Mouse (Mus musculus) stomach, embryonic 16.5 days (tissue): Measurements from ENCODE around the gene Lrsam1. TPM values are rescaled to one million over a fixed set of nuclear protein-coding genes. Genes with fewer than 3 reads are reported as not detected.

Experiments used
- ATAC-seq: fragments of 200-750 bp; cut with Nextera tagmentation; 2 replicates; pipeline ENCODE4 v1.8.0; 2017; ENCODE audit warnings: moderate number of reproducible peaks, moderate TSS enrichment; ENCODE audit not compliant: insufficient read depth, low FRiP score
- H3K27ac ChIP-seq: fragments of 300-500 bp; sonication (generic); 2 replicates; pipeline ENCODE4 v1.5.1; 2014; ENCODE audit warnings: low read length
- H3K27me3 ChIP-seq: fragments of 300-500 bp; sonication (generic); 2 replicates; pipeline ENCODE4 v1.6.1; 2014; ENCODE audit warnings: low read length, control low read depth, mixed read lengths; ENCODE audit not compliant: control insufficient read depth, insufficient read depth
- H3K36me3 ChIP-seq: fragments of 300-500 bp; sonication (generic); 2 replicates; pipeline ENCODE4 v1.6.1; 2014; ENCODE audit warnings: low read length; ENCODE audit not compliant: control insufficient read depth, insufficient read depth
- H3K4me1 ChIP-seq: fragments of 300-500 bp; sonication (generic); 2 replicates; pipeline ENCODE4 v1.6.1; 2014; ENCODE audit warnings: low read length, control low read depth, mixed read lengths; ENCODE audit not compliant: control insufficient read depth, insufficient read depth
- H3K4me2 ChIP-seq: fragments of 300-500 bp; sonication (generic); 2 replicates; pipeline ENCODE4 v1.6.1; 2014; ENCODE audit warnings: low read depth, low read length, mixed read lengths
- H3K4me3 ChIP-seq: fragments of 300-500 bp; sonication (generic); replicated peaks from 2 replicates; pipeline ENCODE4 v1.5.1; 2014; ENCODE audit warnings: mild to moderate bottlenecking, low read length
- H3K9ac ChIP-seq: fragments of 300-500 bp; sonication (generic); 2 replicates; pipeline ENCODE4 v1.6.1; 2014; ENCODE audit warnings: low read length
- H3K9me3 ChIP-seq: fragments of 300-500 bp; sonication (generic); replicated peaks from 2 replicates; pipeline ENCODE4 v1.6.1; 2016; ENCODE audit warnings: low read length, control low read depth; ENCODE audit not compliant: control insufficient read depth
- WGBS: fragments of 180-500 bp; shearing (Covaris S2); extraction: QIAGEN DNeasy Blood & Tissue Kit; methylation state at CpG from one replicate; pipeline ENCODE4 v1.1.7; 2014; 5-methylcytosine and 5-hydroxymethylcytosine counted together
- polyA plus RNA-seq: library from polyadenylated mRNA; unstranded; fragments of >200 nt; fragmentation: Nextera tagmentation; extraction: Ambion mirVana; gene quantifications from 2 replicates; pipeline ENCODE4 v1.2.1, GENCODE M21; 2015

Gene Lrsam1
- polyA plus RNA-seq, 1 experiment from 2014 or later = 10.4 TPM

DNA sequence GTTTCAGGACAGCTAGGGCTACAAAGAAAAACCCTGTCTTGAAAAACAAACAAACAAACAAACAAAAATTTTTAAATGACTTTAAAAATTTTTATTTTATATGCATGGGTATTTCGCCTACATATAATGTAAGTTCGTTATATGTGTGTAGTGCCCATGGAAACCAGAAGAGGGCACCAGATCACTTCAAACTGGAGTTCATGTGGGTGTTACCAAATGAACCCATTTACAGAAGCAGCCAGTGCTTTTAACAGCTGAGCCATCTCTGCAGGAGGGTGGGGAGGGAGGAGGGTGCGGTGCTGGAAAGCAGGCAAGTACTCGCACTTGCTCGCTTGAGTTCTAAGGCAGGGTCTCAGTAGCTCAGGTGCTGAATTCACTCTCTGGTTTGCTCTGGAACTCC, 22.0 kb downstream of the Lrsam1 start:
- Histone ChIP-seq H3K27me3 (no peaks in the 10 kb centered on the region), H3K9me3 (no peaks in the 10 kb centered on the region), H3K4me3 (no peak overlapping the region), H3K36me3 (peaks cover 5% of the 10 kb centered on the region; the same call in 1 of the 2 replicates), H3K9ac (no peak overlapping the region), H3K4me1 (no peaks in the 10 kb centered on the region), H3K27ac (no peak overlapping the region), H3K4me2 (no peak overlapping the region)
- WGBS = 72% methylated on average over 5 of the region's 5 CpGs
- ATAC-seq = no peak

DNA sequence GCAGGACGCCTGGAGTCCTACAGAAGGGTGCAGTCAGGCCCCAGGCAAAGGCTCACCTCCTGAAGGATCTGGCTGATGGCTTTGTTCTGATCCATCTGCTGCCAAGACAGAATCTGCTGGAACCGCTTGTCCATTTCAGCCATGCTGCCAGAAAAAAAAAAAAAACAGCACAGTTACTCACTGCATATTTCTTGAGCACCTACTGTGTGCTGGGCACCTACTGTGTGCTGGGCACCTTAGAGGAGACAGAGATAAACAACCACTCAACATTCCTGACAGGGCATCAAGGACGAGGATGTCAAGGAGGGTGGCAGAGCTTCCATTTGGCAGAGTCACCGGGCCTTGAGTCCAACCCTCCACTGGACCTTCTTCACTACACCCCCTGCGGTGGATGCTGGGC, 22.7 kb downstream of the Lrsam1 start:
- H3K27me3 ChIP-seq = no peaks in the 10 kb centered on the region
- WGBS = 92% methylated on average over 5 of the region's 5 CpGs
- H3K27ac ChIP-seq = no peak overlapping the region
- no peak overlapping the region for H3K4me2 ChIP-seq
- H3K9me3 ChIP-seq = no peaks in the 10 kb centered on the region
- peaks cover 5% of the 10 kb centered on the region; the same call in 1 of the 2 replicates for H3K36me3 ChIP-seq
- H3K4me1 ChIP-seq = no peaks in the 10 kb centered on the region
- H3K9ac ChIP-seq = no peak overlapping the region
- H3K4me3 ChIP-seq = no peak overlapping the region
- ATAC-seq = no peak

DNA sequence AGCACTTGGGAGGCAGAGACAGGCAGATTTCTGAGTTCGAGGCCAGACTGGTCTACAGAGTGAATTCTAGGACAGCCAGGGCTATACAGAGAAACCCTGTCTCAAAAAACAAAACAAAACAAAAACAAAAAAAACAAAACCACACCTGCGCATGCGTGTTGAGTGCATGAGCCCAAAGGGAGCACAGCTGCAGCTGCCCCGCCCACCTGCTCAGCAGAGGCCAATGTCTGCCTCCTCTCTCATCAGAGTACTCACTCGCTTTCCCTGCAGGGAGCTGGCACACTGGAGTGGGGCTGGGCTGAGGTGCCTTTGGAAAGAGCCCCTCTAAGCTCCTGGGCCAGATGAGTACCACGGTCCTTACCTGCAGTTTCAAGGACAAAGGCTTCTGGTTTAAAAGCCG, 29.7 kb downstream of the Lrsam1 start:
- no peak overlapping the region for H3K4me2 ChIP-seq
- H3K27ac ChIP-seq = no peak overlapping the region
- H3K27me3 ChIP-seq = no peaks in the 10 kb centered on the region
- no peaks in the 10 kb centered on the region for H3K9me3 ChIP-seq
- ATAC-seq = no peak
- H3K9ac ChIP-seq = no peak overlapping the region
- H3K36me3 ChIP-seq = no peaks in the 10 kb centered on the region
- H3K4me1 ChIP-seq = peaks cover 4% of the 10 kb centered on the region; the same call in 1 of the 2 replicates
- WGBS = 74% methylated on average over 7 of the region's 7 CpGs
- H3K4me3 ChIP-seq = no peak overlapping the region

DNA sequence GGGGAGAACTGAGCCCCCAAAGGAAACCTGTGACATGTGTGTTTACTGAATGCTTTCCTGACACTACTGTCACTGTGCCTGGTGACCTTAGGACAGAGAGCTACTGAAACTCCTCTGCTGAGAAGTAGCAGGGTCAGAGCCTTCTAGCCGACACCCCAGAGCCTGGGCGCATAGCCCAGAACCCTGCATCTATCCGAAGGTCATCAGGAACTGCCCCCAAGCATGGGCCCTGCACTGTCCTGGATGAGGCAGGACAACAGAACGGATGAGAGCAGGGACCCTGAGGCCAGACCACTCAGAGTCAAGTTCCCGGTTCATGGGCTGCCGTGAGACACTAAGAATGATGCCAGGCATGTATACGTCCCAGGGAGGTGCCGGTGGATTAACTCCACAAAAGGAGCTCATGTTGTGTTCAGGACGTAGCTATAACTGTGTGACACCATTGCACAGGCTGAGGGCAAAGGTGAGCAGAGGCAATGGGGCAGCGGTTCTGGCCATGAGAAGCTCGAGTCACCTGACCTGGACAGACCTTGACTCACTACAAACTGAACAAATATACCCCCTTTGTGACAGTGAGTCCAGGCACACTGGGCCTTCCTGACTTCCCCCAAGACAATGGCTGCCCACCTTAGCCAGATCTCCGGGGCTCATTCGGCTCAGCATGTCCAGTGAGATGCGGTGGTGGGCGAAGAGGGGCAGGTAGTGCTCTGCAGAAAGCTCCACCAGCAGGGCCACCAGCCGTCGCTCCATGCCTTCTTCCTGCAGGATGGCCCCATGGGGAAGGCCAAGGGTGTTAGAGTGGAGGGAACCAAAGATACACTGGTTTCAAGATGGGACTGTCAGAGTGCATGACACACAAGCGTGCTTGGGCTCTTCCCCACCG, 32.2 kb downstream of the Lrsam1 start:
- Histone ChIP-seq H3K36me3 (no peaks in the 10 kb centered on the region; the same call in 1 of the 2 replicates), H3K27me3 (no peaks in the 10 kb centered on the region), H3K4me1 (peaks cover 4% of the 10 kb centered on the region; the same call in 1 of the 2 replicates), H3K9me3 (no peaks in the 10 kb centered on the region), H3K27ac (no peak overlapping the region), H3K4me2 (no peak overlapping the region), H3K4me3 (no peak overlapping the region), H3K9ac (no peak overlapping the region)
- no peak for ATAC-seq
- WGBS = 81% methylated on average over 19 of the region's 19 CpGs

DNA sequence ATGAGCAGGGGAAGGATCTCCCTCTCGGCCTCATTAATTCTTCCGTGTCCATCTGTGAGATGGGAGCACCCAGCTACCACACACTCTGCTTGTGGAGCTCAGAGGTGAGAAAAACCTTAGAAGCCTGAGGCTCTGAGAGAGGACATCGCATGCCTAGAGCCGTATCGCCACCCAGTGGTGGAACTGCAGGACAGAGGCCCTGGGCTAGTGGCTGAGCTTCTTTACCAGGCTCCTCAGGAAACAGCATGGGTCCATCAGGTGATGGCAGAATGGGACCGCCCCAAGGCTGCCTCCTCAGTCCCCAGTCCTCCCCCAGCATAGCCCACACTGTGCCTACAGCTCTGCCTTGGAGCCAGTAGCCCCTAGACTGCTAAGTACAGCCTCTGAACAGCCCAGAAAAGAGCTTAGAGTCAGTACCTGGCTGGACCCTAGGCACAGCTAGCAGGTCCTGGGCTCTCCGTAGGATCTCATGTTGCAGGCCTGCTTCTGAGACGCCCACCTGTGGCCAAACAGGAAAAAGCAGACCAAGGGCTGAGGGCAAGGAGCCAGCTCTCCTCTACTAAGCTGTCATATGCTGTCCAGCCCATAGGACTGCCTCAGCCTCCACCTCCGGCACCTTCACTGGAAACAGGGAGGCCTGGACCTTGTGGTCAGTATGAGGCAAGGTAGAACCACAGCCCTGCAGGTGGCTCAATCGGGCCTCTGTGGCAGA, 33.0 kb downstream of the Lrsam1 start:
- peaks cover 5% of the 10 kb centered on the region; the same call in 1 of the 2 replicates for H3K36me3 ChIP-seq
- no peak overlapping the region for H3K4me3 ChIP-seq
- 28% methylated on average over 10 of the region's 10 CpGs for WGBS
- peak overlapping the region; percentile 71 for H3K27ac ChIP-seq
- H3K4me2 ChIP-seq = no peak overlapping the region
- H3K9me3 ChIP-seq = no peaks in the 10 kb centered on the region
- no peaks in the 10 kb centered on the region for H3K27me3 ChIP-seq
- H3K9ac ChIP-seq = no peak overlapping the region; the same call in 1 of the 2 replicates
- H3K4me1 ChIP-seq = peaks cover 4% of the 10 kb centered on the region; the same call in 1 of the 2 replicates
- ATAC-seq = peak; percentile 70

DNA sequence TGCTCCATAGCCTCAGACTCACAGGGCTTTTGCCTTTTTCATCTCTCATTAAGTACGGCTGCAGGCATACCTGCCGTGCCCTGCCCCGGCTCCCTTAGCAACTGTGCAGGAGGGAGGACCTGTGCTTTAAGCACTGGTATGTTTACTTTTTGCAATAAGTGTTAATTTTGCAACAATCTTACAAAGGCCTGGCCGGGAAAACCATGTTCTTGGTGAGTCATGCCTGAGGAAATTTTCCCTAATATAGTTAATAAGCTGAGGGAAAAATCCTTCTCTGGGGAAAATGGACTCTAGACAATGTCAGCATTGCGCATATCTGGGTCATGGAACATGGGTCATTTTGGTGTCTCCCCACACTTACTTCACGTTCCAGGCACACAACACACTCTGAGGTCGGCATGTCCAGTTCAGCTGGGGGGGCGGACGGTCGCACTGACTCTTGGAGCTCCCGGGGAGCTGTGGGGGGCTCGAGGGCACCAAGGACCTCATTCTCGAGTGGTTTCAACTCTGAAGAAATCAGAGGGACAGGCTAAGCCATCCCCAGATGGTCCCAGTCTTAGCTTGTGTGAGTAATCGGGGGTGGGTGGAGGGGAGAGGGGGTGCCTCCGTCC, 33.7 kb downstream of the Lrsam1 start:
- Histone ChIP-seq H3K4me1 (peaks cover 4% of the 10 kb centered on the region; the same call in 1 of the 2 replicates), H3K27ac (peak overlapping the region; percentile 71), H3K9me3 (no peaks in the 10 kb centered on the region), H3K36me3 (peaks cover 8% of the 10 kb centered on the region; the same call in 1 of the 2 replicates), H3K4me3 (no peak overlapping the region), H3K4me2 (no peak overlapping the region), H3K9ac (no peak overlapping the region; the same call in 1 of the 2 replicates), H3K27me3 (no peaks in the 10 kb centered on the region)
- 55% methylated on average over 15 of the region's 15 CpGs for WGBS
- ATAC-seq = no peak

DNA sequence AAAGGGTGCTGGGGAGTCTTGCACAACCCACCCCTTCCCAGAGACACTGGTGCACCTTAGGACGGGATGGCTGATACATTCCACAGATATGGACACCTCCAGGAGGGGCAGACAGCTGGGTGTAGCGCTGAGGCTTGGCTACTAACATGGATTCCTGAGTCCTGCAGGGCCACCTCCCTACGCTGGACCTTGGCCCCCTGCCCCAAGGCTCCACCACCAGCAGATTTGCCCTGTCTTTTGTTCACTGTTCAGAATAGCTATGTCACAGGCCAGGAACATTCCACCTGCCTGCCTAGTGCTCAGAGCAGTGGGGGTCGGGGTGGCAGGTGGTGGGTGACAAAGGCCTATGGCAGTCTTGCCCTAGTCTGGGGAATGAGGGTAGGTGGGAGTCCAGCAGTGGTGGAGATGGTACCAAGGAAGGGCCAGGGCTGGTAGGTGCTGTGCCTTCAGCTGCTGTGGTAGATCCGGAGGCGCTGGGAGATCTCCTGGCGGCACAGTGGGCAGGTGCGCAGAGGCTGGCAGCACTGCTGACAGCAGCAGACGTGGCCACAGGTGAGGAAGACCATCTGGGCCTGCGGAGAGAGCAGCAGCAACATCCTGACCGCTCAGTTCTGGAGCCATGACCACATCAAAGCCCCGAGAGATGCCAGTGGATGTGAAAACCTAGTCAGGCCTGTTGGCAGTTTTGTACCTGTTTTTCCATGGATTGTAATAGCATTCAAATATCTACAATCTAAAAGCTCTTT, 34.9 kb downstream of the Lrsam1 start:
- Histone ChIP-seq H3K27ac (no peak overlapping the region), H3K36me3 (peaks cover 18% of the 10 kb centered on the region), H3K4me3 (no peak overlapping the region), H3K27me3 (no peaks in the 10 kb centered on the region), H3K4me1 (peaks cover 4% of the 10 kb centered on the region; the same call in 1 of the 2 replicates), H3K4me2 (no peak overlapping the region), H3K9ac (no peak overlapping the region), H3K9me3 (no peaks in the 10 kb centered on the region)
- ATAC-seq = no peak
- WGBS = 86% methylated on average over 12 of the region's 12 CpGs

DNA sequence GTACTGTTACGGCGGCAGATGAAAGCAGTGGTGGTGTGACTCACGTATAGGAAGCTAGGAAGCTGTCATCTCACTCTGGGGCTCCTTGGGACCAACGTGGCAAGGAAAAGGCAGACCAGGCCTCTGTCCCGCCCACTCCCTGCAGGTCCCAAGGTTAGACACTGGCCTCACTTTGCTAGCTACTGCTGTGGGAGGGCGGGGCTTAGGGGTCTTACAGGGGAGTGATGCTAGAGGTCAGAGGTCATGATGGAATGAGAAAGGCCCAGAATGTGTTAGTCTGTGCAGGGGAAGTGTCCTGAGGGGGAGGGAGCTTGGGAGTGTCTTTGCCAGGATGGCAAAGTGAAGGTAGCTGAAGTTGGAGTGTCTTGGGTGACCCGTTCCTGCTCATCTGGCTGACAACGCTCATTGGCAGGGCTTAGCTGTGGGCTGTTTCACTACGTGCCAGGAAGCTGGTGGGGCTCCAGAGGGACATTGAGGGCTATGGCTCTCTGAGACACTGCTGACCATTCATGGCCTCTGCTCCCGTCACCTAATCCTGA, 37.0 kb downstream of the Lrsam1 start:
- H3K9ac ChIP-seq = no peak overlapping the region
- no peak overlapping the region for H3K4me2 ChIP-seq
- H3K4me3 ChIP-seq = no peak overlapping the region
- no peak for ATAC-seq
- no peaks in the 10 kb centered on the region for H3K27me3 ChIP-seq
- no peaks in the 10 kb centered on the region for H3K9me3 ChIP-seq
- peaks cover 28% of the 10 kb centered on the region for H3K36me3 ChIP-seq
- H3K27ac ChIP-seq = no peak overlapping the region
- H3K4me1 ChIP-seq = peaks cover 4% of the 10 kb centered on the region; the same call in 1 of the 2 replicates
- 75% methylated on average over 10 of the region's 10 CpGs for WGBS
